Mouse (Mus musculus) hindbrain, postnatal 0 days (tissue): ENCODE measurements around the gene Csrnp3. TPM values are rescaled to one million over a fixed set of nuclear protein-coding genes. Genes with fewer than 3 reads are reported as not detected.

Experiments used
- ATAC-seq: fragments of 200-750 bp; cut with Nextera tagmentation; 2 replicates; pipeline ENCODE4 v1.8.0; 2017; ENCODE audit warnings: mild to moderate bottlenecking, moderate TSS enrichment, moderate library complexity
- DNase-seq: peaks from one replicate; pipeline ENCODE4 v3.0.0-alpha.2; 2015; ENCODE audit warnings: low spot score
- H3K27ac ChIP-seq: fragments of 300-500 bp; sonication (generic); 2 replicates; pipeline ENCODE4 v1.5.1; 2014; ENCODE audit warnings: mild to moderate bottlenecking
- H3K27me3 ChIP-seq: fragments of 300-500 bp; sonication (generic); 2 replicates; pipeline ENCODE4 v1.6.1; 2014; ENCODE audit warnings: low read length, mixed read lengths; ENCODE audit not compliant: insufficient read depth
- H3K36me3 ChIP-seq: fragments of 300-500 bp; sonication (generic); 2 replicates; pipeline ENCODE4 v1.6.1; 2014; ENCODE audit warnings: low read length, mixed read lengths; ENCODE audit not compliant: insufficient read depth
- H3K4me1 ChIP-seq: fragments of 300-500 bp; sonication (generic); 2 replicates; pipeline ENCODE4 v1.6.1; 2014; ENCODE audit warnings: antibody characterized with exemption, low read length, mixed read lengths; ENCODE audit not compliant: insufficient read depth
- H3K4me2 ChIP-seq: fragments of 300-500 bp; sonication (generic); 2 replicates; pipeline ENCODE4 v1.6.1; 2014; ENCODE audit warnings: low read depth, mild to moderate bottlenecking, low read length, moderate library complexity, mixed read lengths
- H3K4me3 ChIP-seq: fragments of 300-500 bp; sonication (generic); 2 replicates; pipeline ENCODE4 v1.5.1; 2014; ENCODE audit warnings: low read length
- H3K9ac ChIP-seq: fragments of 300-500 bp; sonication (generic); replicated peaks from 2 replicates; pipeline ENCODE4 v1.6.1; 2014; ENCODE audit warnings: mild to moderate bottlenecking, low read length, moderate library complexity, mixed read lengths
- H3K9me3 ChIP-seq: fragments of 300-500 bp; sonication (generic); 2 replicates; pipeline ENCODE4 v1.6.1; 2016; ENCODE audit warnings: low read length, mixed read lengths
- CTCF ChIP-seq: IDR thresholded peaks from 2 replicates; pipeline ENCODE4 v1.5.1; 2016; ENCODE audit warnings: antibody characterized with exemption, control low read depth, low read depth
- WGBS: fragments of 180-500 bp; shearing (Covaris S2); extraction: QIAGEN DNeasy Blood & Tissue Kit; methylation state at CpG from one replicate; pipeline ENCODE4 v1.1.7; 2014; 5-methylcytosine and 5-hydroxymethylcytosine counted together
- polyA plus RNA-seq: library from polyadenylated mRNA; unstranded; fragments of >200 nt; fragmentation: Nextera tagmentation; extraction: Ambion mirVana; gene quantifications from 2 replicates; pipeline ENCODE4 v1.2.1, GENCODE M21; 2015
- total RNA-seq: library from RNA; depleted of rRNA; stranded (reverse); fragments of >200 nt; gene quantifications from 2 replicates; pipeline ENCODE4 v1.2.3, GENCODE M21; 2014

Gene Csrnp3
- total and polyA plus RNA-seq, 2 experiments from 2014 or later, result 35.5 to 56.5 TPM

- H3K4me3 ChIP-seq, result no peak overlapping the region
- H3K27ac ChIP-seq, result no peak overlapping the region
- no peak overlapping the region for H3K4me2 ChIP-seq
- no peak for TF ChIP-seq CTCF
- H3K4me1 ChIP-seq, result no peaks in the 10 kb centered on the region
- no peak for ATAC-seq
- no peak for DNase-seq
- no peaks in the 10 kb centered on the region for H3K27me3 ChIP-seq
- H3K36me3 ChIP-seq, result no peaks in the 10 kb centered on the region
- no peaks in the 10 kb centered on the region for H3K9me3 ChIP-seq
- 73% methylated on average over 12 of the region's 12 CpGs for WGBS
- no peak overlapping the region for H3K9ac ChIP-seq
Measured at GRCm38 (mm10) chr2:65864778-65865339, 19.3 kb downstream of the Csrnp3 start.

DNA sequence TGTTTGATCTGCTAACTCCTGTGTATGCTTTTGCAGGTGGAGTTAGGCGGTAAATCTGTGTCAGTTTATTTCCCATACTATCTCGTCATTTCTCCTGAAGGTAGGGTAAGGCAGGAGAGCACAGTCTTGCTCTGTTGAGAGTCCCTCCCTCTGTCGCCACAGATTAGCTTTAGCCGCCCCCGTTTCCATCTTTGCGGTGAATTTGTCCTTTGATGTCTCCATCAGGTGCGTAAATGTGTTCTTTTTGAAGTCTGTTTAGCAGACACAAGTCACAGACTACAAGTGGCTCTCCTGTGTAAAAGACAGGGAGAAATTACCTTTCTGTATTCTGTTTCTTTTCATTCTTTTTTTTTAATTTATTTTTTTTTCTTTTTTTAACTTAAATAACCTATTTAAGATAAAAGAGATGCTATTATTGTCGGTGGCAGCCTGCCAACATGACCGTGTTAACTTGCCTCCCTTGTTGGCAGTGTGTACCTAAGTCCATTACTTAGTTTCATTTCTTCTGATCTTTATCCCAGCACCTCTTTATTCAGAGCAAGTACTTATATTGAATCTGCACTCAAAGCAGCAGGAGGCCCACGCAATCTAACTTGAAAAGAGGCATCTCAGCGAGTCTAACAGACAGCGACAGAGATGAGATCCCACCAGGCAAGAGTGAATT, 25.5 kb downstream of the Csrnp3 start:
- Histone ChIP-seq H3K9ac (no peak overlapping the region), H3K4me3 (no peak overlapping the region), H3K27me3 (no peaks in the 10 kb centered on the region), H3K4me2 (no peak overlapping the region), H3K4me1 (no peaks in the 10 kb centered on the region), H3K9me3 (no peaks in the 10 kb centered on the region), H3K27ac (no peak overlapping the region), H3K36me3 (no peaks in the 10 kb centered on the region)
- WGBS, result 66% methylated on average over 12 of the region's 12 CpGs
- DNase-seq, result no peak
- no peak for ATAC-seq
- no peak for TF ChIP-seq CTCF

- WGBS, result 82% methylated on average over 3 of the region's 3 CpGs
- ATAC-seq, result no peak
- no peak for TF ChIP-seq CTCF
- no peaks in the 10 kb centered on the region for H3K9me3 ChIP-seq
- DNase-seq, result no peak
- H3K27me3 ChIP-seq, result no peaks in the 10 kb centered on the region
- no peaks in the 10 kb centered on the region for H3K4me1 ChIP-seq
- no peaks in the 10 kb centered on the region for H3K36me3 ChIP-seq
- no peak overlapping the region for H3K27ac ChIP-seq
- H3K9ac ChIP-seq, result no peak overlapping the region
- no peak overlapping the region for H3K4me3 ChIP-seq
- no peak overlapping the region for H3K4me2 ChIP-seq
Measured at GRCm38 (mm10) chr2:65891590-65891989, 46.0 kb downstream of the Csrnp3 start.

DNA sequence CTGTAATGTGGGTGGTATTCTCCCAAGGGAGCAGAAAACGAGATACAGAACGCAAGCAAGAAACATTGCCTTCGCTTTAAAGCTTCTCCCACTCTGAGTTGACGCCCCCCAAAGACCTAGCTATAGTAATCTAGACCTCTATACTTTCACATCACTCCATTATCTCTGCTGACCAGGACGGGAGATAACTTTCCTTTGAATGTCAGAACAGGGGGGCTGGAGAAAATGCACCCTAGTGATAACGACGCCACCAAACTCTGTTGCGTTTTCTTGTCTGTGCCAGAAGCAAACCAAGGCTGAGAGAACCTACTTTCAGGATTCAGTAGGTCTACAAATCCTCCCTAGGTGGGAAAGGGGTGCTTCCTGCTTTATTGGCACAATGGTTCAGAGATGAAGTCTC, 47.7 kb downstream of the Csrnp3 start:
- no peaks in the 10 kb centered on the region for H3K36me3 ChIP-seq
- H3K4me1 ChIP-seq, result 0 out of 2 replicates have a peak, but pooled peaks cover 3% of the 10 kb centered on the region
- no peak overlapping the region for H3K27ac ChIP-seq
- no peak overlapping the region for H3K4me2 ChIP-seq
- no peak overlapping the region for H3K9ac ChIP-seq
- no peak overlapping the region for H3K4me3 ChIP-seq
- TF ChIP-seq CTCF, result no peak
- ATAC-seq (no peak), DNase-seq (no peak)
- no peaks in the 10 kb centered on the region for H3K9me3 ChIP-seq
- H3K27me3 ChIP-seq, result no peaks in the 10 kb centered on the region
- WGBS, result 91% methylated on average over 8 of the region's 8 CpGs

- Histone ChIP-seq H3K4me2 (no peak overlapping the region), H3K4me3 (no peak overlapping the region), H3K9ac (no peak overlapping the region), H3K4me1 (0 out of 2 replicates have a peak, but pooled peaks cover 3% of the 10 kb centered on the region), H3K27me3 (no peaks in the 10 kb centered on the region), H3K9me3 (no peaks in the 10 kb centered on the region), H3K27ac (no peak overlapping the region), H3K36me3 (no peaks in the 10 kb centered on the region)
- ATAC-seq, result no peak
- DNase-seq, result no peak
- 49% methylated on average over 5 of the region's 5 CpGs for WGBS
- no peak for TF ChIP-seq CTCF
Measured at GRCm38 (mm10) chr2:65894299-65894698, 48.7 kb downstream of the Csrnp3 start.

GRCm38 (mm10) chr2:65896542-65896941, 51.0 kb downstream of the Csrnp3 start:
- peak overlapping the region; percentile 25; the same call in 1 of the 2 replicates for H3K9ac ChIP-seq
- TF ChIP-seq CTCF, result no peak
- H3K4me2 ChIP-seq, result peak overlapping the region; percentile 49
- H3K27me3 ChIP-seq, result no peaks in the 10 kb centered on the region
- H3K4me3 ChIP-seq, result peak overlapping the region; percentile 14
- 0 out of 2 replicates have a peak, but pooled peaks cover 3% of the 10 kb centered on the region for H3K4me1 ChIP-seq
- no peaks in the 10 kb centered on the region for H3K9me3 ChIP-seq
- ATAC-seq, result peak; percentile 70
- H3K27ac ChIP-seq, result peak overlapping the region; percentile 71
- WGBS, result 12% methylated on average over 5 of the region's 5 CpGs
- DNase-seq, result peak; percentile 62
- no peaks in the 10 kb centered on the region for H3K36me3 ChIP-seq

GRCm38 (mm10) chr2:65897084-65897483, 51.5 kb downstream of the Csrnp3 start:
- 0 out of 2 replicates have a peak, but pooled peaks cover 3% of the 10 kb centered on the region for H3K4me1 ChIP-seq
- H3K27ac ChIP-seq, result peak overlapping the region; percentile 71
- ATAC-seq, result peak; percentile 65
- no peaks in the 10 kb centered on the region for H3K27me3 ChIP-seq
- no peaks in the 10 kb centered on the region for H3K9me3 ChIP-seq
- H3K4me3 ChIP-seq, result peak overlapping the region; percentile 14
- peak overlapping the region; percentile 25; the same call in 1 of the 2 replicates for H3K9ac ChIP-seq
- WGBS, result 14% methylated on average over 4 of the region's 4 CpGs
- H3K36me3 ChIP-seq, result no peaks in the 10 kb centered on the region
- DNase-seq, result peak; percentile 33
- no peak for TF ChIP-seq CTCF
- peak overlapping the region; percentile 49 for H3K4me2 ChIP-seq
